Mouse (Mus musculus) bone marrow, adult 2 months (tissue): ENCODE results near the gene Gkn2.

Source experiments
- CTCF ChIP-seq: fragments of 200-500 bp; IDR thresholded peaks from 2 replicates; pipeline ENCODE4 v1.5.1; 2011; ENCODE audit warnings: low read length, control low read depth; ENCODE audit not compliant: control insufficient read depth, insufficient read depth
- POLR2A ChIP-seq: fragments of 200-500 bp; IDR thresholded peaks from 2 replicates; pipeline ENCODE4 v1.6.1; 2011; ENCODE audit warnings: low read depth, mild to moderate bottlenecking, control low read depth, low read length, borderline replicate concordance; ENCODE audit not compliant: control insufficient read depth

DNA sequence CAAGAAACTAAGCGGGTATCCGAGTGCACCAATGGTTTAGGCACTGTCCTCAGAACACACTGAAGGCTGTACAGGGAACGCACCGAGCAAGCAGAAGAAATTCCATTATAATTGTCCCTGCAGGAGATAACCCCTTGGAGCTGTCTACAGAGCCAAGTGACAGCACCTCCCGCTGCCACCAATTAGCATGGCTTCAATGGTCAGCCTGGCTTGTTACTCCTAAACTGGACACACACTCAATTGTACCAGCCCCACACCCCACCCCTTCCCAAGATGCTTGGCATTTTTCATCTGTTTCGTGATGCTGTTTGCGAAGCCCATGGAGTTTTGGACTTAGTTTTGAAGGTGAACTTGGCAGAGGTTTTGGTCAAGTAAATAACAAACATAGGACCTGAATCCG lies 54.5 kb downstream of the Gkn2 start:
- TF ChIP-seq CTCF = no peak
- no peak for TF ChIP-seq POLR2A
